Mouse (Mus musculus) c-Kit-negative CD71-positive TER-119-positive erythroid progenitor cells, embryonic 14.5 days (primary cell): Measurements from ENCODE around the gene Zfp408.

Source experiments
- DNase-seq: peaks from one replicate; pipeline ENCODE4 v3.0.0-alpha.2; 2013; ENCODE audit warnings: low read depth, low spot score

Gene Zfp408

DNA sequence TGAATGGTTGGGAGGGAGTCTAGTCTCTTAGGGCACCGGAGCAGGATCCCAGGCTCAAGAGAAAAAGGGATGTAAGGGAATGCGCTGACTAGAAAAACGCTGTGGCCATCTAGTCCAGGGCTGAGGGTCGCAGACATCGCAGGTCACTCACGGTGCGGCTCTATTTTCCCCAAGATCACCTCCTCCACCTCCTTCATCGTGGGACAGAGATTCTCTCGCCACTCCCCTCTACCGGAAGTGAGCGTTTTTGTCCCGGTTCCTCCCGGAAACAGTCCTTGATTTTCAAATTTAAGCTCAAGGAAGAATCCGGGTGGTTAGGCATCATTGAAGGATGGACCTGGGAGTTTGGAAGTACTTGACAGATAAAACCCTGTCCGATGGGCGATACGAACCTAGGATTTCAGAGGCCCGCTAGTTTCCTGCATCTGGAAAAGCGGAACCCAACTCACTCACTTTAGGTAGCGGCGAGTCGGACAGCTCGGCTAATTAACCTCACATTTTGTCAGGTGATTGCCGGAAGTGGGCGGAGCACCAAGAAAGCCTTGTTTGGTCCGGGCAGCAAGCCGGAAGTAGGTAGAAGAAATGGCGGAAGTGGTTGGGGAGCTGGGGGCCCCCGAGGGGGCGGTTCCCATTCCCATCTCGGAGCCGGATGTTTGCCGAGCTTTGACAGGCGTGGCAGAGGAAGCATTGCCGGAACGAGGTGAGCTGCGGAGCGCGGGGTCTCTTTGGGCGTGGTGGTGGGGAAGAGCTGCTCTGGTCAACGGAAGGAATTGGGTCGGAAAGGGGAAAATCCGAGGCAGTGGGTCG is at the start of gene Zfp408, which contains the start of gene Arhgap1:
Zfp408 (minus strand) TSS at position 239 of the 807 bp plus-strand sequence.
Arhgap1 (plus strand) TSS at position 308 of the 807 bp plus-strand sequence.
- peak; percentile 98 for DNase-seq

DNA sequence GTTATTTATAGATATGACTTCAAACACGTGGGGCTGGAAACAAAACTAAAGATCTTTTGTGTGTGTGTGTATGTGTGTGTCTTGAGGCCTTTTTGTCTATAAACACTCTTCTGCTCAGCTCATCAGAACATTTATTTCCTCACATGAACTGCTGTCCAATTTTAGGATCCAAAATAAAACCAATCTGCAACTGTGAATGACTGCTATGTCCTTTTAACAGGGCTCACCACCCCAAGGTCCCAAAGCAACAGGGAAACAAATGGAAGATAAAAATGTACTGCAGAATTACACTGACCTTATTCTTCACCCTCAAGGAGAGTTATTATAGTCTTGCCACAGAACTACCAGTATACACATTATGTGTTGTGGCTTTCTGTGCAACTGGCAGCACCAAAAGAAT is 49.6 kb upstream of the Zfp408 start:
- DNase-seq: no peak

DNA sequence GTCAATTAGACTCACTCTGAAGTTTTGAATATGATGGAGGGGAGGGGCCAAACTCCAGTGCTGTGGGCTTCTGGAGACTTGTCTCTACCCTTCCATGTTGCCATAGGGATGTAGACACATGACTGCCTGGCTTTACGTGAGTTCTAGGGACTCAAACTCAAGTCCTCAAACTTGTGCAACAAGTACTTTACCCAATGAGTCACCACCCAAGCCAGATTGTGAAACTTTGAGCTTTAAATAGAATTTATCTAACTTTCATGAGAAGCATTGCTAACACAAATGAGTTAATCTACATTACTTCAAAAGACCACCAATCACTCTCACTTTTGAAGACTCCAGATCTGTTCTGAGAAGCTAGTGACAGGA is 46.6 kb upstream of the Zfp408 start:
- DNase-seq: no peak

DNA sequence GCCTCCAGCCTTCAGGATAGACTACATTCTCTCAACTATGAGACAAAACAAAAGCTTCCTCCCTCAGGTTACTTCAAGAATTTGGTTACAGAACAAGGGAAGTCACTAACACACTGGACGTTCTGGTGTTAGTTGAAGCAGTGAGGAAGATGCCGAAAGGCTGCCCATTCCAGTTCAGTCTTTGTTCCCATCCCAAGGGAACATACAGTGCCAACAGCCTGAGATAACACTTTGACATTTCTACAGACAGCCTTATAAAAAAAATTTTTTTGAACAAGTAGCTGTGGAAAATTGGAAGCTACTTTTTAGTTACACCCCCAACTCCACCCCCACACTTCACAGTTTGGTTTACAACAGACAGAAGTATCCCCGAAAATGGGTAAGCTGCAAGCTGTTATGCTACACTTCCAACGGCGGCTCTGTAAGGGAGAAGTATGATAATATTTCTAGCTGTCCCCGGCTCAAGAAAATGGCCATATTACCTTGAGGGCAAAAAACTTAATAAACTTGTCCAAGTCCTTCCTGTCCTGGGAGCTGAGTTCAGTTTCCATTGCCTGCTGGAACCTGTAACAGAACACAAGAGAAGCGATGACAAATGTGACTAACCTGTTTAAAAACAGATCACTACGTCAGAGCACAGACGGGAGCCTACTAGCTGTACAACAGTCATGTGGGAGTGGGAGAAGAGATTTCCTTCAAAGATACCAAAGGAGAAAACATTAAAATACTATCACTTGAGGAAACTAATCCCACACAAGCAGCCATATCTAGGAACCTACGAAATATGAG is 46.0 kb upstream of the Zfp408 start:
- DNase-seq: no peak

DNA sequence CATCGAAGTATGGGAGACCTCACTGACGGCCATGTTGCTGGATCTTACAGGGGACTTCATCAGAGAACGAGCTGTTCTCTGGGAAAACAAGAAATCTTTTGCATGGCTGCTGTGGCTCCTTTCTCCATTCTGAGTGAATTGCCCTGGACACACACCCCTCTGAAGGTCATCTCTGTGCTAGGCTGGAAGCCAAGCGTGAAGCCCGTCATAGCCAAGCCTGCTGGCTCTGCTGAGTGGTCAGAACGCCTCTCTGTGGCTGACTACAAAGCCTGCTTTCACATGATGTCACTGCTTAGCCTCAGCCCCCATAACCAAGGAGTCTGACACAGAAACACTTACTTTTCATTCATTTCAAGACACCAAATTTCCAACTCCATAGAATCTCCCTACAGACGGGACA is 39.9 kb upstream of the Zfp408 start:
- no peak for DNase-seq

DNA sequence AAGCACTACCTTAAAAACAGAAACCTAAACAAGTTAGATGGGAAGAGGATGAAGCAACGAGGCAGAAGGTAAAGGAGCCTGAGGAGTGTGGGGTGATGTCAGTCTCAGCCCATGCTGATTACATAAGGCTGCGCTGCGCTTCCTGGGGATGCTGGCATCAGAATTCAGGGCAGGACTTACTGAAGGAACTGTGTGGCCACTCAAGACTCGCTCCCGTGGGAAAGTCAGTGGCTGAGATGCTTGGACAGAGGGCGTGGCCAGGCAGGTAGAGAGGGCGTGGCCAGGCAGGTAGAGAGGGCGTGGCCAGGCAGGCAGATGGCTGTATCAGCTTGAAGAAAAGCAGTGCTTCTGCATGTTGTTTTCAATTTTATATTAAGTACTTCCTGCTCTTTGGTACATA is 34.3 kb upstream of the Zfp408 start:
- DNase-seq: no peak

DNA sequence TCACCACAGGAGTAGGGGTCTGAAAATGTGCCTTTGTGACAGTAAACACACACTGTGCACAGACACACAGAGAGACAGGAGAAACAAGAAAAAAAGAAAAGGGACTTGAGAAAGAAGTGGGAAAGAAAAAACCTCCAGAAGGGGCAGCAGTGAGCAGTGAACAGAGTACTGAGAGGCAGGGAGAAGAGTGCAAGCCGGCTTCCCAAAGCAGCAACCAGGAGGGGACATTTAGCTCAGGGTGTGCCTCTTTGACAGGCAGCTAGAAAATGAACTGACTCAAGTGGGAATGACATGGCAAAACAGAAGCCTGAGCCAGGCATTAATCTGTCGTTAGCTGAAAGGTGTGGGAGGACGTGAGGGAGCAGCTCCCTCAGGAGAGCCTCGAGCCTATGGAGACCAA is 33.3 kb upstream of the Zfp408 start:
- peak; percentile 16 for DNase-seq

DNA sequence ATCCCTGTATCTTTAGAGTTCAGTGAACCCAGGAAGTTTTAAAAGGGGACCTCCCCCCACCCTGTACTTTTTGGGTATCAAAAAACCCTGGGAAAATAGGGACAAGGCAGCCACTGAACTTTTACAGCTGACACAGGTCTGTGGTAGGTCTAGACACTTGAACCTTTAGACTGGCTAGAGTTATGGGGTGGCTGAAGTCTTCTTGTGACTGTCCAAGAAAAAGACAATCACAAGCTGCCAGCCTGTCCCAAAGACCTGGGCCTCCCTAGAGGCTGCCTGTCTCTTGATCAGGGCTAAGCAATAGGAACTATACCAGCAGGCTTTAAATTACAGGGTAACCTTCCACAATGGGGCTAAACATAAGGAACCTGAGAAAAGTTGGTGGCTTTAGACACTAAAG is 27.4 kb upstream of the Zfp408 start:
- no peak for DNase-seq

DNA sequence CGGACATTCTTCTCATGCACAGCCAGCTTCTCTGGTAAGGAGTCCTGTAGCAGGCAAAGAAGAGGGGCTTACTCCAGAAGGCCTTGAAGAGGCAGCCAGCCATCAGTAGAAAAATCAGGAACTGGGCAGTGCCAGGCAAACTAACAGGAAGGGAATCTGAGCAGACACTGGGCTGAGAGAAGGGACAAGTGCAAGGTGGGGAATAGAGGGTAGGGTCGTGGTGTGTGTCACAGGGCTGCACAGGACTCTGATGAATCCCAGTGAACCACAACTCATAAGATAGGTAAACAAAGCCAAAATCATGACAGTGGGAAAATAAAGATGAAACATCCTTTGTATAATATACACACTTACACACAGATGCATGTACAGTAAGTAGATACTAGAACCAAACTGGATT is 26.8 kb upstream of the Zfp408 start:
- no peak for DNase-seq

DNA sequence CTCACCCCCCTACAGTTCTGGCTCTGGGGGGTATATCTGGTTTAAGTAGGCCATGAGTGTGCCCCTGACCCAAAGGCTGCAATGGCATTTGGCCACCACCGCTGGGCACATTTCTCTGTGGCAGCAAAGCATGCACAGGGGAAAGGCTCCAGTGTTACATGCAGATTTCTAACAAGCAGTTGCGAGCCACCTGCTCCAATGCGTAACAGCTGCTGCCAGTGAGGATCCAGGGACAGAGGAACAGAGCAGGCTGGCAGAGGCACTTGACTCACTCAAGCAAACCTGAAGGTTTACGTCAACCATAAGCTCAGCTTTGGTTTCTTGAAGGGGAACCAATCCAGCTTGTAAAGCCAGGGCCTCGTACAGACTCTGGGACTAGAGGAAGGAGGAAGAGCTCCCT is 25.3 kb upstream of the Zfp408 start:
- DNase-seq: no peak

DNA sequence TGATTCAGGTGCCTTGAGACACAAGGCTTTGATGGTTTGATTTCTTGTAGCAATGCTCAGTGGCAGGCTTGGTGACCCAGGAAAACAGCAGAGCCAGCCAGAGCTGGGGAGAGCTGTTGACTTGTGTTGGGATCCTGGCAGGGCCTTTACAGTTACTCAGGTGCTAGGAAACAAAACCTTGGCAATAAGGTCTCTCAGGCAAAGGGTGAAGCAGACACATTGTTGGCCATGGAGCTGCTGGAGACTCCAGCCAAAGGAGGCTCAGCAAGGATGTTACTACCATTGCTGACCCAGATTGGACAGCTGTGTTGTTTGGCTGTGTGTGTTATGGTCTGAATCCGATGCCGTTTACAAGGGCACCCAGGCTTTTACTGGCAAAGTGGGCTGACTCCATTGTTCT is 24.0 kb upstream of the Zfp408 start:
- DNase-seq: no peak

DNA sequence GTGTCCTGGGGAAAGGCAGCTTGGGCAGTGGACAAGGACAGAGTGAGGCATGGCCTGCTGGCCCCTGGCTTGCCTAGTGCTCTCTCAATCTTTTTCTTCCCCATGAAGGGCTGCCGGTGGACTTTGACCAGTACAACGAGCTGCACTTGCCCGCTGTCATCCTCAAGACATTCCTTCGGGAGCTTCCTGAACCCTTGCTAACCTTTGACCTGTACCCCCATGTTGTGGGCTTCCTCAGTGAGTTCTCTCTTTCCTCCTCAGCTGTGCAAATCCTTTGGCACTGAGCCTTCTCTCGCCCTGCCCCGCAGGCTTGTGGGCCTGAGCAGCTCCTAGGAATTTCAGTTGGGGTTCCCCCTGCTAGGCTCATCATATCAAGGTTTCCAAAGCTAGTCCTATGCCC is 20.4 kb upstream of the Zfp408 start:
- DNase-seq: no peak

DNA sequence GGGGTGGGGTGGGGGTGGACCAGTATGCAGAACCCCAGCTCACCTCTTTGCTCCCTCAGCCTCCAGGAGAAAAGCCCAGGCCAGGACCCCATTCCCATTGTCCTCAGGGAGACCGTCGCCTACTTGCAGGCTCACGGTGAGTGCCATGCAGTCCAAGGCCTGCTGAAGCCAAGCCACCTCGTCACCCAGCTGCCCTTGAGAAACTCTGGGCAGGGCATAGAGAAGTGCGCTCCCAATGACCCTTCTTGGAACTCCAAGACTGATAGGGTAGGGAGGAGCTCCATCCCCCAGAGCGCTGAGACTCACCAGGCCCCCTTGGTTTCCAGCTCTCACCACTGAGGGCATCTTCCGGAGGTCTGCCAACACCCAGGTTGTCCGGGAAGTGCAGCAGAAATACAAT is 19.7 kb upstream of the Zfp408 start:
- DNase-seq: no peak

DNA sequence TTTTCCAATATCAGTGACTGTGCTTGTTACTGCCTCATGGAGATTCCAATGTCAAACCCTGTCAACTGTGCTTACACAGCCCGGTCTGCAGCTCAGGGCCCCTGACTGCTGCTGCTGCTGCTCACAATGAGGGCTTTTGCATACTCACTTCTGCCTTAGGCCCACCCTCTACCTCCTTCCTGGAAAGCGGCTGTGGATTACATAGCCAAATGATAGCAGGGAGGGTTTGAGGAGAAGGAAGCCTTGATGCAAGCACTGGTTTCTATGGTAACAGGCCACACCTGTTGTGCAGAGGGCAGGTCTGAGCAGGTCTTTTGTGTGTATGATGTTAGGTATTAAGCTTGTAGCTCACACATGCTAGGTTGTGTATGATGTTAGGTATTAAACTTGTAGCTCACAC is 18.2 kb upstream of the Zfp408 start:
- no peak for DNase-seq

DNA sequence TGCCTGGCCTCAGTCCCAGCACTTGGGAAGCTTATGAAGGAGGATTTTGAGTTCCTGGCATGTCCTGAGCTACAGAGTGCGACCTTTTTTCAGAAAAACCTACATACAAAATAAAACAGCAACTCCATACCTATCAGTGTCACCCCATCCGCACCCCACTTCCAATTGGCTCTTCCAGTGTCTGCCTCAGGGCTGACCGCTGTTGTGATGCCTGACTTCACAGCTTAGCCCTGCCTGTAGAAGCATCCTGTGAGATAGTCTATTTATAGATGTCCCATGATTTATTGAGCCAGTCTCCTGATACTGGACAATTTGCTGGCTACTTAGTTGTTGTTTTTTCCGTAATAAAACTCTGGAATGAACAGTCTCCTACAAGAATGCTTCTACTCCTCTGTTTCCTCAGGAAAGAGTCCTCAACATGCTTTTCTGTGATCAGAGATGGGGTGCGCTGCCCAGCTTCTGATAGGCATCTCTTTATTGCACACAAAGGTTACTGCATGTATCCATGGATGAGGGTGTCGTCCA is 16.9 kb upstream of the Zfp408 start:
- no peak for DNase-seq

DNA sequence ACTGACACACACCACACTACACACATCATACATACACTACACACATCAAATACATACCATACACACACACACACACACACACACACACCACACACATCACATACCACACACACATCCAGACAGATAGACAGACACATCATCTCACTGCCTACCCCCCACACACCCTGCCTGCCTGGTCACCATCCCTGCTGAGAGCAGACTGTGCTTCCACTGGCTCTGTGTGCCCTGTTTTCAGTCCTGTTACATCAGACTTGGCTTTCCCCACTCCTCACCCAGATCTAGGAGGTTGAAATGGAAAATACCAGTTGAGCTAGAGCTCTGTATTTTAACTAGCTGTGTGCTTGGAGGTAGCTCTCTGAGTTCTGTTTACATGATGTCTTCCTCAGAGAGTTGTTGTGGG is 15.2 kb upstream of the Zfp408 start:
- DNase-seq: no peak

DNA sequence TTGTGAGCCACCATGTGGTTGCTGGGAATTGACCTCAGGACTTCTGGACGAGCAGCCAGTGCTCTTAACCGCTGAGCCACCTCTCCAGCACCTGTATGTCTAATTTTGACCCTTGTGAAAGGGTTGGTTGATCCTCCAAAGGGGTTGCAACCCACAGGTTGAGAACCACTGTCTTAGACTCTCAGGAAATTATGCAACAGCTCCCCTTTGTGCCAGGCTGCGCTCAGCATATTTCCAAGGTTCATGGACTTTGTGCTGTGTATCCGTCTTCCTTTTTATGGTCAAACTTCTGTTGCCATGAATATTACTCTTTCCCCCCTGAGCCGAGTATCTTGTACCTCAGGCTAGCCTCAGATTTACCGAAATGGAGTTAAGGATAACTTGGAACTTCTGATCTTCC is 11.4 kb upstream of the Zfp408 start:
- DNase-seq: no peak

DNA sequence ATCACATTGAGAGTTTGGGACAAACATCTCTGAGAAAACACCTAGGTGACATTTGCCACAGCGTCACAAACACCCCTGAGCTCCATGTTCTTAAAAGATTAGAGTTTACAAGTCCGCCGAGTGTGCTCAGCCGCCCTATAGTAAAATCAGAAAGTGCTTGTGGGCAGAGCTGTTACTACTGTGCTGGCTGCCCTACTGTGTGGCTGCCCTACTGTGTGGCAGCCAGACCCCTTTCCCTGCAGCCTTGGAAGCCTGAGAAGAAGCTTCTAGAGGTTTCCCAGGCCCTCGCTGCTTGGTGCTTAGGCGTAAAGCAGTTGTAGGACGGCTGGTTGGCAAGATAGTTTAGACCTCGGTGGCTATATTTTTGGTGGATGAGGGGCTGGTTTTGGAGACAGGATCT is 10.1 kb upstream of the Zfp408 start:
- DNase-seq: no peak

DNA sequence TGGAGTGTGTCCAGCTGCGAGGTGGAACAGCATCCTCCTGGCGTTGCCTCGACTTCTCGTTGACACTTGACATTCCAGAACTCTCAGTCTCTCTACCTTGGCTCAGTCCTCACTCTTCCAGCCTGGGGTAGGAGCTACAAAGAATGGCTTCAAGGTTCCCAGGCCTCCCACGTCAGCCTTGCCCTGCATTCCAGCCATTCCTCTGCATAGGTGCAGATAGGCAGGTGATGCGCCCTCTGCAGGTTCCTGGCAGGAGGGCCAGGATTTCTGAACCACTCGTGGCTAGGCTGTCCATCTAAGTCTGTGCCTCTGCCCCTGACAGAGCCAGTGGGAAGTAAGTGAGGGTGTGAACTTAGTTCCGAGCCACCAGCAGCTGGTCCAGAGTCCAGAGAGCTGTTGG is 7.2 kb upstream of the Zfp408 start:
- DNase-seq: no peak

DNA sequence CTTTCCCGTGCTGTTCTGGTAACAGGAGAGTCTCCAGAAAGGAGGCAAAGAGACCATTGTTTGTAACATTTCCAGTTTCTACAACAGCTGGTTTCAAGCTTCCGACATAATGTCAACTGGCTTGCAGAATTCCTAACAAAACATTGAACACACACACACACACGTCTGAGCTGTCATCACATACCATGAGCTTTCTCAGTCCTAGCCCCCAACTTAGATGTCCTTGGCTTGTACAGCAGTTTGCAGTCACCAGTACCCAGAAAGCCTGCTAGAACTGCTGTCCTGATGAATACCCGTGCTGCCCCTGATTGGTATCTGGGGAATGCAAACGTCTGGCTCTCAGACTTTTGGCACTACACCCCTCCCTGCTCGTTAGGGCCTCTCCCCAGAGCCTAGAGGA is 6.2 kb upstream of the Zfp408 start:
- no peak for DNase-seq

DNA sequence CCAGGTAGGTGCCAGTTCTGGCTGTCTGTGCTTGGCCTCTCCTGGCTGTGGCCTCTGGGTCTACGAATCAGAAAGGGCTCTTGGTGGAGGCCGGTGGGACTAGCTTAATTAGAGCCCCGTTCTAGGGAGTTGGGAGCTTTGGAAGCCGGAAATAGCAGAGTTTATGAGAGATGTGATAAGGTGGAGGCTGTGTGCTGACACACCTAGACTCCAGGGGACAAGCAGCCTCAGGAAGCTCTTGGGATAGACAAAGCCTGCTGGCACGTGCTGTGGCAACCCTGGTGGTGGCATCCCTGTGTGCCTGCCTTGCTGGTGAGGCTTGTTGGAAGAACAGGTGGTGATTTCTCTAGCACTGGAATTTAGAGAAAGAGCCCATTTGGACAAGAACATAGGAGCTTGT is 5.8 kb upstream of the Zfp408 start:
- no peak for DNase-seq

DNA sequence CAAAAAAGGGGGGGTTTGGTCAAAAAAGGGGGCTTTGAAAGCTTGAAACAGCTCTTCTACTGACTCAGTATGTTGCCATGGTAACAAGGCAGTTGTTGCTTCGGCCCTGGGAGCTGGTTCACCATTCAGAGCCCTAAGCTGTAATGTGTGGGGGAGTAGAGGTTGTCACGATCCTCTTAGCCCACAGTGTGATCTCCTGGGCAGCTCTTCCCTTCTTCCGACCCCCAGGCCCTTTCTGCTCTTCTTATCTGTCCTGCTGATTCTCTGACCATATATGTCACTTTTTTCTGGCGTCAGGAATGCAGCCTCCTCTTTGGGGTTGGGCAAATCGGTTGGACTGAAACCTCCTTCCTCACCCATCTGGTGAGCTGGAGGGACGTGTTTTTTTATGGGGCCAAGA is 3.3 kb upstream of the Zfp408 start:
- no peak for DNase-seq
